ENCODE assay signal across 18 mouse cellular contexts in the genomic region with DNA sequence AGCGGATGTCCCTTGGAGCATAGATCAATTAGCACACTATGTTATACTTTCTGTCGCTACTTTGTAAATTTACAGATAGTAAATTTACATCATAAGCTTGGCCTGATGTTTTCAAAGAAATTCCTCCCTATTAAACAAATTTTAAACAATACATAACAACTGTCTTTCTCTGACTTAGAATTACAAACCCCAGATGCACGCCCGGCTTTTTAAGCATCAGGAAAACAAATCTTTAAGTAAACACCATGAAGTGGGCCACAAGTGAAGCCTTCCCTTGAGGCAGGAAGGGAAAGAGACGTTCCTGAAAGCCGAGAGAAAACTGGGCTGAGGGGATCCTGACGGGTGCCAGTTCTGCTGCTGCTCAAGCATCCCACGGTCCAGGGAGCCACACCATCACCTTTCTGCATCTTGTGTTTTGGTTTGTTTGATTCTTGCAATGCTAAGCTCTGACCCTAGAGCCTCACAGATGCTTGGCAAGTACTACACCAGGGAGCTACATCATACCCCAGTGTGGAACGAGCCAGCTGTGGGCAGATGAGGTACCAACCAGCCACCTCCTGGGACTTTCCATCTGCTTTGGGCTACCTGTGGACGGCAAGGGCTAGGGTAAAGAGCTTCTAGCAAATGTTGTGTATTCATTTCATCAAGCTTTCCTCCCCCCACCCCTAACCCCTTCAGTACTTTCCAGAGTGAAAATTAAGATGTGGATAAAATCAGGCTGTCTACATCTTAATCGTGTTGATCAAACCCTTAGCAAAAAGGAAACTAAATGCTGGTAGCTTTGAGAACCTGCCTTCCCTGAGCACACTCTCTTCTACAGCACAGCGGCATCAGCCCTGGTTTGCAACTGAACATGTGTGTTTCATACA. TPM values are rescaled to one million over a fixed set of nuclear protein-coding genes. Genes with fewer than 3 reads are reported as not detected.
DNase-seq lines count a peak whose midpoint lies in the region; ATAC-seq lines count a peak whose summit lies in the region.
"Had no signal": no experiment of that assay in that cellular context is flagged by ENCODE, and none has a peak within 500 bp of the region (broad histone marks: within the 10 kb centered on the region; RNA-seq: fewer than 3 reads in every experiment).

No protein-coding gene starts in this region.

- no peak for DNase-seq in hindbrain, embryonic 11.5 days (ENCODE audit: low spot score)
- DNase-seq in lung, postnatal 4 days = no peak
- no peak for DNase-seq in embryonic facial prominence, embryonic 14.5 days (ENCODE audit: low spot score)
- DNase-seq in left cerebral cortex, adult 11 months (ENCODE audit: low spot score) = no peak
- no peak for DNase-seq in embryo, embryonic 11 days
- DNase-seq: adrenal gland, postnatal 25 days; cerebellum, postnatal 25 days; heart, postnatal 4 days; thymus, adult 18-20 months had no signal

- no peaks in the 10 kb centered on the region; the same call in 1 of the 2 replicates for H3K27me3 ChIP-seq in hindbrain, embryonic 13.5 days
- no peaks in the 10 kb centered on the region for H3K27me3 ChIP-seq in hindbrain, embryonic 11.5 days (ENCODE audit: control insufficient read depth, insufficient read depth, low read length)
- H3K27me3 ChIP-seq in lung, embryonic 15.5 days = no peaks in the 10 kb centered on the region
- no peaks in the 10 kb centered on the region for H3K27me3 ChIP-seq in embryonic facial prominence, embryonic 14.5 days (replicated peaks; ENCODE audit: control insufficient read depth, insufficient read depth, low read length)
- H3K27me3 ChIP-seq in stomach, embryonic 14.5 days (ENCODE audit: control insufficient read depth, insufficient read depth, low read length) = no peaks in the 10 kb centered on the region
- H3K27me3 ChIP-seq: embryonic facial prominence, embryonic 15.5 days; forebrain, embryonic 13.5 days had no signal

- 0 out of 2 replicates have a peak overlapping the region, but pooled peaks have one; percentile 8 for H3K27ac ChIP-seq in hindbrain, embryonic 13.5 days
- no peak overlapping the region for H3K27ac ChIP-seq in hindbrain, embryonic 11.5 days (ENCODE audit: low read depth, low read length)
- H3K27ac ChIP-seq in lung, embryonic 15.5 days = peak overlapping the region; percentile 37; the same call in 1 of the 2 replicates
- H3K27ac ChIP-seq in embryonic facial prominence, embryonic 14.5 days (replicated peaks; ENCODE audit: low read depth, low read length) = 0 out of 2 replicates have a peak overlapping the region, but pooled peaks have one; percentile 31
- H3K27ac ChIP-seq in stomach, embryonic 14.5 days (ENCODE audit: low read length) = peak overlapping the region; percentile 87
- H3K27ac ChIP-seq: embryonic facial prominence, embryonic 15.5 days; forebrain, embryonic 13.5 days; heart, embryonic 10.5 days; neural tube, embryonic 13.5 days had no signal

- H3K4me3 ChIP-seq in hindbrain, embryonic 13.5 days = no peak overlapping the region
- H3K4me3 ChIP-seq in hindbrain, embryonic 11.5 days (ENCODE audit: low read depth, low read length) = no peak overlapping the region
- no peak overlapping the region for H3K4me3 ChIP-seq in lung, embryonic 15.5 days
- H3K4me3 ChIP-seq in embryonic facial prominence, embryonic 14.5 days (ENCODE audit: low read depth, low read length) = no peak overlapping the region
- H3K4me3 ChIP-seq in stomach, embryonic 14.5 days (ENCODE audit: low read depth, low read length) = no peak overlapping the region
- H3K4me3 ChIP-seq: embryonic facial prominence, embryonic 15.5 days; forebrain, embryonic 13.5 days; heart, embryonic 10.5 days; neural tube, embryonic 13.5 days had no signal

- H3K4me2 ChIP-seq in hindbrain, embryonic 13.5 days = no peak overlapping the region
- no peak overlapping the region for H3K4me2 ChIP-seq in hindbrain, embryonic 11.5 days (replicated peaks; ENCODE audit: low read depth, low read length)
- no peak overlapping the region for H3K4me2 ChIP-seq in lung, embryonic 15.5 days
- no peak overlapping the region for H3K4me2 ChIP-seq in embryonic facial prominence, embryonic 14.5 days (ENCODE audit: low read depth, low read length)
- 0 out of 2 replicates have a peak overlapping the region, but pooled peaks have one; percentile 6 for H3K4me2 ChIP-seq in stomach, embryonic 14.5 days (replicated peaks; ENCODE audit: low read depth, low read length)
- H3K4me2 ChIP-seq: embryonic facial prominence, embryonic 15.5 days; forebrain, embryonic 13.5 days; liver, embryonic 11.5 days; neural tube, embryonic 13.5 days had no signal

- H3K4me1 ChIP-seq in hindbrain, embryonic 13.5 days (replicated peaks) = peaks cover 33% of the 10 kb centered on the region
- H3K4me1 ChIP-seq in hindbrain, embryonic 11.5 days (replicated peaks; ENCODE audit: control insufficient read depth, insufficient read depth, low read length) = no peaks in the 10 kb centered on the region; the same call in 1 of the 2 replicates
- peaks cover 24% of the 10 kb centered on the region for H3K4me1 ChIP-seq in lung, embryonic 15.5 days
- H3K4me1 ChIP-seq in embryonic facial prominence, embryonic 14.5 days (ENCODE audit: control insufficient read depth, insufficient read depth, low read length) = peaks cover 20% of the 10 kb centered on the region
- H3K4me1 ChIP-seq in stomach, embryonic 14.5 days (ENCODE audit: control insufficient read depth, insufficient read depth, low read length) = peaks cover 30% of the 10 kb centered on the region

- no peak for ATAC-seq in hindbrain, embryonic 13.5 days (ENCODE audit: low FRiP score)
- no peak for ATAC-seq in hindbrain, embryonic 11.5 days (ENCODE audit: low FRiP score)
- no peak for ATAC-seq in lung, embryonic 15.5 days (ENCODE audit: borderline replicate concordance, extremely low read depth, low FRiP score, low TSS enrichment)
- ATAC-seq in embryonic facial prominence, embryonic 14.5 days (ENCODE audit: low read depth) = no peak
- ATAC-seq in stomach, embryonic 14.5 days (ENCODE audit: insufficient number of reproducible peaks, insufficient read depth, low FRiP score, low read depth) = 0 out of 2 replicates have a peak, but pooled peaks have one; percentile 42

- H3K9ac ChIP-seq in hindbrain, embryonic 13.5 days = no peak overlapping the region
- no peak overlapping the region for H3K9ac ChIP-seq in hindbrain, embryonic 11.5 days (ENCODE audit: low read depth, low read length)
- H3K9ac ChIP-seq in lung, embryonic 15.5 days = no peak overlapping the region
- no peak overlapping the region for H3K9ac ChIP-seq in embryonic facial prominence, embryonic 14.5 days (ENCODE audit: low read depth, low read length)
- H3K9ac ChIP-seq in stomach, embryonic 14.5 days (replicated peaks; ENCODE audit: low read depth, low read length) = no peak overlapping the region
- H3K9ac ChIP-seq: embryonic facial prominence, embryonic 15.5 days; forebrain, embryonic 13.5 days; neural tube, embryonic 13.5 days had no signal

- WGBS in hindbrain, embryonic 13.5 days = 70% methylated on average over 12 of the region's 12 CpGs
- 70% methylated on average over 12 of the region's 12 CpGs for WGBS in hindbrain, embryonic 11.5 days
- 34% methylated on average over 12 of the region's 12 CpGs for WGBS in lung, embryonic 15.5 days
- WGBS in embryonic facial prominence, embryonic 14.5 days = 46% methylated on average over 12 of the region's 12 CpGs
- WGBS in stomach, embryonic 14.5 days = 33% methylated on average over 12 of the region's 12 CpGs

- no peaks in the 10 kb centered on the region for H3K36me3 ChIP-seq in hindbrain, embryonic 13.5 days
- no peaks in the 10 kb centered on the region for H3K36me3 ChIP-seq in hindbrain, embryonic 11.5 days (ENCODE audit: control insufficient read depth, insufficient read depth, low read length)
- no peaks in the 10 kb centered on the region for H3K36me3 ChIP-seq in lung, embryonic 15.5 days
- no peaks in the 10 kb centered on the region for H3K36me3 ChIP-seq in embryonic facial prominence, embryonic 14.5 days (ENCODE audit: control insufficient read depth, insufficient read depth, low read length)
- no peaks in the 10 kb centered on the region for H3K36me3 ChIP-seq in stomach, embryonic 14.5 days (ENCODE audit: control insufficient read depth, insufficient read depth, low read length)
- H3K36me3 ChIP-seq: embryonic facial prominence, embryonic 15.5 days; G1E; heart, embryonic 10.5 days; neural tube, embryonic 13.5 days had no signal

- no peaks in the 10 kb centered on the region for H3K9me3 ChIP-seq in hindbrain, embryonic 13.5 days
- no peaks in the 10 kb centered on the region for H3K9me3 ChIP-seq in hindbrain, embryonic 11.5 days (ENCODE audit: control insufficient read depth, low read length)
- no peaks in the 10 kb centered on the region for H3K9me3 ChIP-seq in lung, embryonic 15.5 days
- no peaks in the 10 kb centered on the region for H3K9me3 ChIP-seq in embryonic facial prominence, embryonic 14.5 days (ENCODE audit: control insufficient read depth, low read length)
- H3K9me3 ChIP-seq in stomach, embryonic 14.5 days (ENCODE audit: control insufficient read depth, low read depth, low read length) = no peaks in the 10 kb centered on the region
- H3K9me3 ChIP-seq: embryonic facial prominence, embryonic 15.5 days; forebrain, embryonic 13.5 days; G1E; heart, embryonic 10.5 days; neural tube, embryonic 13.5 days had no signal

RNA-seq across cellular contexts. Expression of gene Gm5148, which starts 43.1 kb away (rescaled TPM):
- polyA plus RNA-seq in hindbrain, embryonic 13.5 days (2015; fragmentation: Nextera tagmentation; extraction: Ambion mirVana) = 8.5 and 10.7 TPM in 2 replicates
- 2.9 and 3.0 TPM in 2 replicates for polyA plus RNA-seq in hindbrain, embryonic 11.5 days (2014; fragmentation: Nextera tagmentation; extraction: Ambion mirVana)
- 4.7 and 5.8 TPM in 2 replicates for polyA plus RNA-seq in lung, embryonic 15.5 days (2015; fragmentation: Nextera tagmentation; extraction: Ambion mirVana)
- 5.6 and 5.8 TPM in 2 replicates for polyA plus RNA-seq in embryonic facial prominence, embryonic 14.5 days (2014; fragmentation: Nextera tagmentation; extraction: Ambion mirVana)
- 7.7 and 8.7 TPM in 2 replicates for polyA plus RNA-seq in stomach, embryonic 14.5 days (2014; fragmentation: Nextera tagmentation; extraction: Ambion mirVana)
